Mouse (Mus musculus) bone marrow macrophage, adult 2 months (primary cell): ENCODE data around the gene Tgfbr2.
"Not testable (repeated sequence)": the region's sequence is repeated elsewhere in the genome, so short reads cannot be mapped to it uniquely, and the experiment has no call there.

Source experiments
- CTCF ChIP-seq: IDR thresholded peaks from 2 replicates; pipeline ENCODE4 v1.5.1; 2012; ENCODE audit warnings: low read depth, mild to moderate bottlenecking, low read length, moderate library complexity
- POLR2A ChIP-seq: IDR thresholded peaks from 2 replicates; pipeline ENCODE4 v1.6.1; 2012; ENCODE audit warnings: mild to moderate bottlenecking, low read depth, low read length, borderline replicate concordance

DNA sequence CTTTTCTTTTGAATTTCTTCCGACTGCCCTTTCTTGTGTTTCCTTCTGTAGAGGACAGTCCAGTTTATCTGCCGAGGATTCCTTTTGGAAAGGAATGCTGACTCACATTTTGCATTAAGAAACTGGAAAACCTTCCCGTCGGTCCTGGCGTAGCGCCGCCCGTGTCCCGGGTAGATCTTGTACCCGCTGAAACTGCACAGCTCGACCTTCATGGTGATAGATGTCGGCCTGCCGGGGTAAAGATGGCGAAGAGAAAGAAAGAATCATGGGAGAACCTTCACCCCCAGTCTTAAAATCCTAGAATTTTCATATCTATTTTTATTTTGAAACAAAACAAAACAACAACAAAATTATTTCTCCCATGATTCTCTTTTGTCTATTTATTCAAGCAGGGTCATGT, 134.3 kb downstream of the Tgfbr2 start:
- TF ChIP-seq CTCF, POLR2A: not testable (repeated sequence)
